Mouse (Mus musculus) ES-E14 (cell line): ENCODE measurements around the gene Bcl2l11. TPM values are rescaled to one million over a fixed set of nuclear protein-coding genes. Genes with fewer than 3 reads are reported as not detected.
A peak's percentile ranks its signal among the peaks of the same experiment; 100 is the strongest.

Experiments used
- DNase-seq: peaks from one replicate; pipeline ENCODE4 v3.0.0-alpha.2; 2013; ENCODE audit warnings: low read depth, low spot score
- H3K27ac ChIP-seq: 2 replicates; pipeline ENCODE4 v1.5.1; 2012; ENCODE audit warnings: low read depth, mild to moderate bottlenecking, low read length, moderate library complexity, mixed read lengths; ENCODE audit not compliant: poor library complexity, insufficient read depth, severe bottlenecking
- H3K36me3 ChIP-seq: 2 replicates; pipeline ENCODE4 v1.6.1; 2012; ENCODE audit warnings: mild to moderate bottlenecking, low read length, moderate library complexity, mixed read lengths; ENCODE audit not compliant: control insufficient read depth, poor library complexity, insufficient read depth, severe bottlenecking
- H3K4me1 ChIP-seq, 2 experiments: fragments of 150-350 bp in 1 of 2; sonication (generic) in 1 of 2; 2 replicates each; pipeline ENCODE4 v1.6.1; 2012; ENCODE audit warnings: low read length in 2 of 2, mild to moderate bottlenecking in 1 of 2, mixed read lengths in 1 of 2; ENCODE audit not compliant: control insufficient read depth in 2 of 2, insufficient read depth in 2 of 2, poor library complexity in 1 of 2
- H3K4me3 ChIP-seq, 2 experiments: fragments of 150-350 bp in 1 of 2; sonication (generic) in 1 of 2; 2 replicates each; pipeline ENCODE4 v1.5.1; 2012; ENCODE audit warnings: low read length in 2 of 2, low read depth in 1 of 2, mild to moderate bottlenecking in 1 of 2, mixed read lengths in 1 of 2; ENCODE audit not compliant: insufficient read depth in 1 of 2, poor library complexity in 1 of 2, severe bottlenecking in 1 of 2
- H3K9ac ChIP-seq: 2 replicates; pipeline ENCODE4 v1.6.1; 2012; ENCODE audit warnings: low read depth, mild to moderate bottlenecking, low read length, mixed read lengths; ENCODE audit not compliant: poor library complexity, insufficient read depth, severe bottlenecking
- H3K9me3 ChIP-seq: fragments of 150-350 bp; sonication (generic); 2 replicates; pipeline ENCODE4 v1.6.1; 2012; ENCODE audit warnings: low read depth, mild to moderate bottlenecking, low read length; ENCODE audit not compliant: control insufficient read depth, insufficient read depth
- CHD2 ChIP-seq: IDR thresholded peaks from 2 replicates; pipeline ENCODE4 v1.6.1; 2014; ENCODE audit warnings: mild to moderate bottlenecking, low read depth, low read length, inconsistent platforms
- HCFC1 ChIP-seq: IDR thresholded peaks from 2 replicates; pipeline ENCODE4 v1.6.1; 2012; ENCODE audit warnings: low read length, inconsistent platforms, borderline replicate concordance; ENCODE audit not compliant: insufficient read depth
- MAFK ChIP-seq: IDR thresholded peaks from 2 replicates; pipeline ENCODE4 v1.6.1; 2014; ENCODE audit warnings: mild to moderate bottlenecking, low read depth, low read length, inconsistent platforms; ENCODE audit not compliant: insufficient read depth
- ZC3H11A ChIP-seq: IDR thresholded peaks from 2 replicates; pipeline ENCODE4 v1.6.1; 2012; ENCODE audit warnings: low read depth, mild to moderate bottlenecking, inconsistent platforms, low read length, borderline replicate concordance
- ZNF384 ChIP-seq: IDR thresholded peaks from 2 replicates; pipeline ENCODE4 v1.6.1; 2012; ENCODE audit warnings: low read depth, low read length, inconsistent platforms
- in situ Hi-C, 2 experiments: fragments of 600-800 bp; cut with MboI; formaldehyde crosslinking; loops; one replicate each; pipeline ENCODE4 v1.15.1; 2025; ENCODE audit warnings: low sequenced_read_pairs in 2 of 2, inconsistent platforms in 1 of 2; ENCODE audit not compliant: unreplicated experiment in 2 of 2
- total RNA-seq: library from RNA; depleted of rRNA; stranded (reverse); fragments of 300-350 nt; gene quantifications from 2 replicates; pipeline ENCODE4 v1.2.3, GENCODE M21; 2012; rRNA removed

Gene Bcl2l11
- 23.6 and 29.4 TPM in 2 replicates for total RNA-seq

GRCm38 (mm10) chr2:128125635-128126470, at the start of gene Bcl2l11:
Gene Bcl2l11 (plus strand): TSS chr2:128126038.
- Histone ChIP-seq H3K27ac (no peak within 1 kb of the TSS), H3K9ac (peak within 1 kb of the TSS; percentile 81), H3K4me1 (peaks cover 0 to 10% of the 10 kb centered on the region in 2 experiments; a peak in 3 of 4 replicates), H3K9me3 (no peaks in the 10 kb centered on the region), H3K4me3 (peak within 1 kb of the TSS; percentile 80 to 97), H3K36me3 (peaks cover 15% of the 10 kb centered on the region)
- peak; percentile 89 for DNase-seq
- in situ Hi-C loops = loop anchor here in 1 of 2 experiments (10.0 kb wide), 1 partner anchor 269 kb away; no protein-coding TSS in a partner anchor
- TF ChIP-seq ZNF384 = no peak
- 0 out of 2 replicates have a peak, but pooled peaks have one; percentile 31 for TF ChIP-seq CHD2
- peak; percentile 50; the same call in 1 of the 2 replicates for TF ChIP-seq HCFC1
- no peak for TF ChIP-seq ZC3H11A
- TF ChIP-seq MAFK = 0 out of 2 replicates have a peak, but pooled peaks have one; percentile 13

- DNase-seq = no peak
- in situ Hi-C loops = no loop called here
- Histone ChIP-seq H3K4me3 (no peak overlapping the region), H3K36me3 (no peaks in the 10 kb centered on the region), H3K9ac (no peak overlapping the region), H3K4me1 (no peaks in the 10 kb centered on the region), H3K9me3 (no peaks in the 10 kb centered on the region), H3K27ac (no peak overlapping the region)
- TF ChIP-seq CHD2 = no peak
- TF ChIP-seq HCFC1 = no peak
- no peak for TF ChIP-seq ZNF384
- TF ChIP-seq ZC3H11A = no peak
- TF ChIP-seq MAFK = no peak
Measured at GRCm38 (mm10) chr2:128076936-128077335, 48.9 kb upstream of the Bcl2l11 start.

GRCm38 (mm10) chr2:128078859-128079258, 47.0 kb upstream of the Bcl2l11 start:
- TF ChIP-seq ZC3H11A = peak; percentile 16; the same call in 1 of the 2 replicates
- TF ChIP-seq ZNF384 = no peak
- DNase-seq = no peak
- no peaks in the 10 kb centered on the region for H3K36me3 ChIP-seq
- H3K4me3 ChIP-seq = no peak overlapping the region
- H3K9me3 ChIP-seq = no peaks in the 10 kb centered on the region
- H3K9ac ChIP-seq = no peak overlapping the region
- H3K27ac ChIP-seq = no peak overlapping the region
- H3K4me1 ChIP-seq = no peaks in the 10 kb centered on the region
- in situ Hi-C loops = no loop called here

GRCm38 (mm10) chr2:128079316-128079715, 46.5 kb upstream of the Bcl2l11 start:
- Histone ChIP-seq H3K27ac (no peak overlapping the region), H3K36me3 (no peaks in the 10 kb centered on the region), H3K4me3 (no peak overlapping the region), H3K9me3 (no peaks in the 10 kb centered on the region), H3K9ac (no peak overlapping the region), H3K4me1 (no peaks in the 10 kb centered on the region)
- DNase-seq = no peak
- TF ChIP-seq ZNF384 (no peak), MAFK (no peak), CHD2 (no peak), ZC3H11A (no peak), HCFC1 (no peak)
- in situ Hi-C loops = no loop called here
